Comparison of ENCODE assay signal across 13 mouse cellular contexts in the genomic region with DNA sequence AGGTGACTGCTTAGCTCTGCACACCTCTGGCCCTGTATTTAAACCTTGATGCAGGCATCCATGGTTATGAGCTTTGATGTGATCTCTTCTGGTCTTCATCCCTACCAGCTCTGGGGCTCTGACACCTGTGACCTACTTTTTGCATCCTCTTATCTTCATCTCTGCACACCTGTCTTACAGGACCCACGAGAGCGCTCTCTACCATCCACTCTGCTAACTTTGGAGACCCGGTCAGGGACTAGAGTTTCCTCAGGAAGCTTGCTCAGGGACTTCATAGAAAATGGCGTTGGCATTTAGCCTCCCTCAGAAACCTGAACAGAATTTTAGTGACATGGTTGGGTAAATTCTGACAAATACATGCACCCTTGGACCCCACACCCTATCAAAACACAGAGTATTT.
"Had no signal": no experiment of that assay in that cellular context is flagged by ENCODE, and none has a peak within 500 bp of the region (broad histone marks: within the 10 kb centered on the region; RNA-seq: fewer than 3 reads in every experiment).

No protein-coding gene starts in this region.

- DNase-seq: kidney, adult 2 months; kidney, postnatal 25 days; layer of hippocampus, adult 9-11 months; layer of hippocampus, postnatal 36 days; liver, embryonic 13.5 days; lung, adult 2 months; lung, postnatal 14 days; lung, postnatal 4 days; midbrain, embryonic 14.5 days had no signal

- H3K27me3 ChIP-seq: liver, embryonic 13.5 days had no signal

- H3K36me3 ChIP-seq: liver, embryonic 13.5 days had no signal

- H3K4me2 ChIP-seq: liver, embryonic 13.5 days; midbrain, embryonic 11.5 days had no signal

- H3K4me3 ChIP-seq: layer of hippocampus, adult 2 months; left cerebral cortex, adult 2 months; liver, embryonic 13.5 days had no signal

- H3K9me3 ChIP-seq: liver, embryonic 13.5 days had no signal

- H3K27ac ChIP-seq: kidney, postnatal 0 days; layer of hippocampus, adult 2 months; left cerebral cortex, adult 2 months; liver, embryonic 13.5 days had no signal

- H3K9ac ChIP-seq: liver, embryonic 13.5 days had no signal
